Mouse (Mus musculus): Measurements from ENCODE around the gene Wdfy4.

The Wdfy4 gene

GRCm38 (mm10) chr14:32986659-32987058 lies 198.6 kb downstream of the Wdfy4 start:
- DNase-seq (ENCODE audit: extremely low spot score, low read depth, low spot score) = peak; percentile 20

- DNase-seq (ENCODE audit: extremely low spot score, low read depth, low spot score) = no peak
Measured at GRCm38 (mm10) chr14:32984176-32984738, 201.1 kb downstream of the Wdfy4 start.

GRCm38 (mm10) chr14:32970700-32971099 lies 214.6 kb downstream of the Wdfy4 start:
- no peak for DNase-seq (ENCODE audit: extremely low spot score, low read depth, low spot score)

GRCm38 (mm10) chr14:32964742-32965141 lies 220.6 kb downstream of the Wdfy4 start:
- no peak for DNase-seq (ENCODE audit: extremely low spot score, low read depth, low spot score)

- no peak for DNase-seq (ENCODE audit: extremely low spot score, low read depth, low spot score)
Measured at GRCm38 (mm10) chr14:32960481-32960880, 224.8 kb downstream of the Wdfy4 start.

- no peak for DNase-seq (ENCODE audit: extremely low spot score, low read depth, low spot score)
Measured at GRCm38 (mm10) chr14:32958671-32959070, 226.6 kb downstream of the Wdfy4 start.

- DNase-seq (ENCODE audit: extremely low spot score, low read depth, low spot score) = no peak
Measured at GRCm38 (mm10) chr14:32956486-32956885, 228.8 kb downstream of the Wdfy4 start.

GRCm38 (mm10) chr14:32950312-32951301 lies 234.7 kb downstream of the Wdfy4 start:
- DNase-seq (ENCODE audit: extremely low spot score, low read depth, low spot score) = no peak

- no peak for DNase-seq (ENCODE audit: extremely low spot score, low read depth, low spot score)
Measured at GRCm38 (mm10) chr14:32947512-32947911, 237.8 kb downstream of the Wdfy4 start.

GRCm38 (mm10) chr14:32939217-32939616 lies 246.1 kb downstream of the Wdfy4 start:
- no peak for DNase-seq (ENCODE audit: extremely low spot score, low read depth, low spot score)

GRCm38 (mm10) chr14:32934064-32934463 lies 251.2 kb downstream of the Wdfy4 start:
- no peak for DNase-seq (ENCODE audit: extremely low spot score, low read depth, low spot score)

- DNase-seq (ENCODE audit: extremely low spot score, low read depth, low spot score) = no peak
Measured at GRCm38 (mm10) chr14:32932220-32932619, 253.1 kb downstream of the Wdfy4 start.

- DNase-seq (ENCODE audit: extremely low spot score, low read depth, low spot score) = no peak
Measured at GRCm38 (mm10) chr14:32931709-32932108, 253.6 kb downstream of the Wdfy4 start.

GRCm38 (mm10) chr14:32923871-32924270 lies 261.4 kb downstream of the Wdfy4 start:
- DNase-seq (ENCODE audit: extremely low spot score, low read depth, low spot score) = no peak

GRCm38 (mm10) chr14:32917919-32918318 lies 267.4 kb downstream of the Wdfy4 start:
- DNase-seq (ENCODE audit: extremely low spot score, low read depth, low spot score) = no peak

GRCm38 (mm10) chr14:32915360-32915759 lies 269.9 kb downstream of the Wdfy4 start:
- no peak for DNase-seq (ENCODE audit: extremely low spot score, low read depth, low spot score)

- no peak for DNase-seq (ENCODE audit: extremely low spot score, low read depth, low spot score)
Measured at GRCm38 (mm10) chr14:32911187-32911586, 274.1 kb downstream of the Wdfy4 start.
